Mouse (Mus musculus) layer of hippocampus, adult 18-20 months (tissue): Measurements from ENCODE around the gene Sh3bgrl2. TPM values are rescaled to one million over a fixed set of nuclear protein-coding genes. Genes with fewer than 3 reads are reported as not detected.
A peak's percentile ranks its signal among the peaks of the same experiment; 100 is the strongest.
"Not testable (repeated sequence)": the region's sequence is repeated elsewhere in the genome, so short reads cannot be mapped to it uniquely, and the experiment has no call there.

Experiments used
- DNase-seq, 2 experiments: peaks; one replicate each; pipeline ENCODE4 v3.0.0; 2022; ENCODE audit warnings: low spot score in 2 of 2
- long read RNA-seq: library from polyadenylated mRNA; stranded (forward); transcript quantifications from one replicate; pipeline ENCODE4 v2.0.0, GENCODE M21; 2021
- total RNA-seq, 2 experiments: library from RNA; stranded (reverse); gene quantifications; 2 replicates each; pipeline ENCODE4 v1.2.3; 2021

Gene Sh3bgrl2
- total RNA-seq: 10 to 100 TPM; 28.9 to 33.1 TPM
- long read RNA-seq, full-length matches to known transcripts: 37 of 45 reads
- long read RNA-seq, partial matches to known transcripts: 2 of 45 reads
- long read RNA-seq, other reads (novel, unspliced or antisense): 6 of 45 reads

DNA sequence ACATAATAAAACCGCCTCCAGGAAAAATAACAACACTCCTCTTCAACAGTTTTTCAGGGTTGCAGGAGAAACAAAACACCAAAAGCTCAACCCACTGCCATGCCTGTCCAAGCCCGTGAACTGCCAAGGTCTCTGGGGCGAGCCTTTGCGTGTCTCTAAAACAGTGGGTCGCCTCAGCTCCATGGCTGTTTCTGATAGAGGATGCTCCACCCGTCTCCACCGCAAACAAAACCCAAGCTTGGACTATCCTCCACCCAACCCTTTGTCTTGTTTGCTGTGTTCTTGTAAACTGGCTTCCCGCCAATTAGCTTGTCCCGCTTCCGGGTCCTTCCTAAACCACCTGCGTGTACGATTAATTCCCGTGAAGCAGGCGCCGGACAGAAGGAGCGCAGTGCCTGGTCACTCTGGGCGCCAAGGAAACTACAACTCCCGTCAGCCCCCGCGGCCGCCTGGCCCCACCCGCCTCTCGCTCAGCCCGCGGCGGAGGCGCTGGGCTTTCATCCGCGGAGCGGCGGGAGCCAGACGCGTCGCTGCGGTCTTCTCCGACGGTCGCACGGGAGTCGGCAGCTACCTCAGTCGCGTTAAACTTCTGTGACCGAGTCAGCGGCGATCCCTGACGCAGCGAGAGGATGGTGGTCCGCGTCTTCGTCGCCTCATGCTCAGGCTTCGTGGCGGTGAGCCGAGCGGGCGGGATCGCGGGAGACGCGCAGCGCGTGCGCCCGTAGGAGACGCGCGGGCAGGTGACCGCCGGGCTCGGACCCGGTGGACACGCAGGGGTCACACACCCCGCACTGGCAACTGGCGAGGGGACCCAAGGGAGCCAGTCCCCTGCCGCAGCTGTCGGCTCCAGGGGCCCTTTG is at the start of gene Sh3bgrl2:
Gene Sh3bgrl2 (plus strand): TSS at position 498 of the 860 bp plus-strand sequence.
- peak; percentile 80 to 87 for DNase-seq

DNA sequence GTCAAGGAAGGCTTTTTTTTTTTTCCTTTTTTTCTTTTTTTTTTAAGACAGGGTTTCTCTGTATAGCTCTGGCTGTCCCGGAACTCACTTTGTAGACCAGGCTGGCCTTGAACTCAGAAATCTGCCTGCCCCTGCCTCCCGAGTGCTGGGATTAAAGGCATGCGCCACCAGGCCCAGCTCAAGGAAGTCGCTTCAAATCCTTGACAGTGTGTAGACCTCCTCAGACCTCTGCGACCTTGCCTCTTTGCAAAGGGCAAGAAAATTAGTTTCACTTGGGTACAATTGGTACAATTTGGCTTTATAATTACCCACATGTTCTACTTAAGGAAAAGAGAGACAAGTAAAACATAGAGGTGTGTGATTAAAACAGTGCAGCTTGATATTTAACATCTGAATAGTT is 29.0 kb upstream of the Sh3bgrl2 start:
- not testable (repeated sequence) for DNase-seq

DNA sequence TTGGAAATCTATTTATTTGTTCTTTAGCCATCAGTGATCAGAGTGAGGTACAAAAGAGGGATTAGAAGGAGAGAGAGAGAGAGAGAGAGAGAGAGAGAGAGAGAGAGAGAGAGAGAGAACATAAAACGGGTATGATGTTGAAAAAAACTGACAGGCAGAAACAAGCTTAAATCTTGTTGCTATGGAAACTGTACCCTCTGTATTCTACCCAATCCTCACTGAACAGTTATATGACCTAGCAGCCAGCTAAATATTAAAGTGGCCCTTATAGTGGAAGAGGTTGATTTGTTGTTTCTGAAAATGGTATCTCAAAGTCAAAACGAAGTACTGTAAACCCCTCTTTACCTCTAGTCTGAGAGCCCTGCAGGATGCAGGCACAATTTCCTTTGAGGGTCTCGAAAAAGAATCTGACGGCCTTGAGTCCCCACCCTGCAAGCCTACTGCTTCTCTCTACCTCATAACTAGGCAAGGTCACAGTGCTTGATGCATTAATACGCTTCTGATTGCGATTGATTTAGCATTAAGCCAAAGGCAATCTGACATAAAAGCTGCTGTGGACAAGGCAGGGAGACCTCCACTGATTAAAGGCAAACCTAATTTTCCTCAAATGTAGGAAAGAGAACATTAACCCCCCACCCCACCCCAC is 28.5 kb upstream of the Sh3bgrl2 start:
- DNase-seq: no peak

DNA sequence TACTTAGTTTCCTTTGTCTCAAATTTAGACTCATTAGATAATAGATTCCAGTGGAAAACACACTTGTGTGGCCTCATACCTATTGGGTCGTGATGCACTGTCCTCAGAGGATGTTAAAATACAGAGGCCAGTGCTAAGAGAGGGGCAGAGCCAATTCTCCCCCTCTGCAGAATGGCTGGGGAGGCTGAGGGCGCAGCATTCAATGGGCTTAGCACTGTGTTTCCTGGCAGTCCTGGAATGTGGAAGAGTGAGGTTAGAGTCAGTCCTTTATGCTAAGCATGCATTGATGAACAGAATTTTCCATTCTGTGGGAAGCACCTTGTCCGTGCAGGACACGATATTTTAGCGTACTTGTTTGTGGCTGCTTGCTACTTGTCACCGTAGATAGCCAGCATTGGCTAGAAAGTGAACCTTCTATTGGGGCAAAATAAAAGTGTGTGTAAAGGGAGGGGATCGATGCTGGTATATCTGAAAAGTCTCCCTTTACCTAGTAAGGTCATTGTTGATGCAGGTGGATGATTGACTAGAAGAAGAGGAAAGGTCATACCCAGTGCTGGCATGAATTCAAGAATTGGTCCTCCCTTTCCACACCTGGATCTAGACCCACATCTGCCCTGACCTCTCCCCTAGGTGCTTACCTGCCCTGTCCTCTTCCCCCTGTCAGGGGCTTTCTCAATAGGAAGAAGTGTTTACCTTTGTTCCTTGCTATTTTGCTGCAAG is 20.6 kb upstream of the Sh3bgrl2 start:
- DNase-seq: no peak

DNA sequence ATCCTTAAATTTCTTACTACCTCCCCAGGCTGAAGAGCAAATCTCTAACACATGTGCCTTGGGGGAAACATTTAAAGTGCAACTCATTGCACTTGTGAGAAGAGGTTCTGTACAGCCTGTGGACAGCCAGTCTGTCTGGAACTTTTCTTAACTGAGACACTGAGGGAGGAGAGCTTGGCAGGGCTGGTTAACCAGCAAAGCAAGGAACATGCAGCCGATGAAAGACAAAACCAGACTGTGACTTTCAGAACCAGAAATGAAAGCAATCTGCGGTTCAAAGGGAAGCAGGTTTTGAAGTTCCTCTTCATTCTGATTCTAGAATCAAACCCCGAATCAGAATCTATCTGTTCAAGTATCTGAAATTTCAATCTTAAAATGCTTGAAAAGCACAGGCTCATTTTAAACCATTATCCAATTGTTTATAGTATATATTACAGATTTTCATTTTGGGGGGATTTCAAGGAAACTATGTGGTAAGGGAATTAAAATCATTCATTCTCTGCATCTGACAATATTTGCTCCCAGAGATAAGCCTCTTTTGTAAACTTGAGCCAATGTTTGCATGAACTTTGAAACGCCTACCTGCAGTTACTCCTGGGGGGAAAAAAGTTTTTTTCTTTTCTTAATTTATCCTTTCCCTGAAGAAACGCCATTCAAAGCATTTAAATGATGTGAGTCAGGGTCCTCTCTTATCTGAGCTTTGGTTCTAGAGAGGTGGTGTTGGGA is 14.9 kb upstream of the Sh3bgrl2 start:
- DNase-seq: no peak

DNA sequence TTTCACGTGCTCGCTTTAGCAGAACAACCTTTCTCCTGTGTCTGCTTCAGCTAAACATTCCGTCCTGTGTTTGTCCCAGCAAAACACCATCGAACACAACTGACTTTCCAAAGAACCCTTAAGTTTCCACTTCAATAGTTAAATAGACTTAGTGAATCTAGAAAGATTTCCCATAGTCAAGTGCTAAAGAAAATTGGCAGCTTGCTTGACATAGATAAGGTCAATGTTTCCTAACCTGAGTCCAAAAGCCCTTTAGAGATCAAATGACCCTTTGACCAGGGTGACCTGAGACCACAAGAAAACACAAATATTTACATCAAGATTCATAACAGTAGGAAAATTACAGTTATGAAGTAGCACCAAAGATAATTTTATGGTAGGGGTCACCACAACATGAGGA is 11.2 kb upstream of the Sh3bgrl2 start:
- DNase-seq: no peak

DNA sequence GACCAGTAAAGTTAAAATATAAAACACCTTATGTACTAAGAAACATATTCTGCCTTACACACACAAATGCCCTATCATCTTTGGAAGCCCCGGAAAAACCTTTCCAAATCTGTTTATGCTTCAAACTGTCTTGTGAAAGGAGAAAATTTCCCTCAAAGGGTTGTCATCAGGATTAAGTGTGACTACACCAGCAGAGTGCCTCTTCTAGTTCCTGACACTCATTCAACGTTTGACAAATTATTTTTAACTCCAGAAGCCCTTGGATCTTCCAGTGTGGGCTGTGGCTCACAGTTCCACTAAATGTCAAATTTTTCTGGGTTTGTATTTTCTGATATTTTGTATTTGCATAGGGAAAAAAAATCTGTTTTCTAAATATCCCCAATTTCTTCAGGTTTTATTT is 10.6 kb upstream of the Sh3bgrl2 start:
- peak in 1 of 2 experiments; percentile 16 for DNase-seq

DNA sequence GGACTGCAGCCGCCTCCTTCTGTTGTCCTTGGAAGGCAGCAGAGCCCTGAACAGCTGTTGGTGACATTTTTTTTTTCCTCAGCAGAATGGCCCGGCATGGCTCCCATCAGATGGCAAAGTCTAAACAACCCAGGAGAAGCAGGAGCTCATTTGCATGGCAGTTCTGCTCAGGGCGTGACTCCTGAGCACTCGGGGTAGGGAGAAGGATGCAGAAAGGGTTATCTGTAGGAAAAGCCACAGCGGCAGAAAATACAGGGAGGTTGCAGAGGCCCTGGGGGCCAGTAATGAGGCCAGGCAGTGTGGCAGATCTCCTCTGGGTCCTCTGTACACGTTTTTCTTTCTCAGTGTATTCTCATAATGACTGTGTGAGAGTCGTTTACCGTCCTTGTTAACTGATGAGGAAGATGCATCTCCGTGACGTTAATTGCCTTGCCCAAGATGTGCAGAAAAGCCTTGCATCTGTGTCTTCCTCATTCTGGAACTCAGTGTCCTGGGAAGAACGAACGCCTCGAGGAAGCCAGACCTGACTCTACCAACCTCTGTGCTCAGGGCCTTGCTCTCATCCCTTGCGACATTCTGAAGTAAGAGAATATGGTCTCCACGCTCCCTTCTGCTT is 10.1 kb upstream of the Sh3bgrl2 start:
- peak in 1 of 2 experiments; percentile 37 for DNase-seq

DNA sequence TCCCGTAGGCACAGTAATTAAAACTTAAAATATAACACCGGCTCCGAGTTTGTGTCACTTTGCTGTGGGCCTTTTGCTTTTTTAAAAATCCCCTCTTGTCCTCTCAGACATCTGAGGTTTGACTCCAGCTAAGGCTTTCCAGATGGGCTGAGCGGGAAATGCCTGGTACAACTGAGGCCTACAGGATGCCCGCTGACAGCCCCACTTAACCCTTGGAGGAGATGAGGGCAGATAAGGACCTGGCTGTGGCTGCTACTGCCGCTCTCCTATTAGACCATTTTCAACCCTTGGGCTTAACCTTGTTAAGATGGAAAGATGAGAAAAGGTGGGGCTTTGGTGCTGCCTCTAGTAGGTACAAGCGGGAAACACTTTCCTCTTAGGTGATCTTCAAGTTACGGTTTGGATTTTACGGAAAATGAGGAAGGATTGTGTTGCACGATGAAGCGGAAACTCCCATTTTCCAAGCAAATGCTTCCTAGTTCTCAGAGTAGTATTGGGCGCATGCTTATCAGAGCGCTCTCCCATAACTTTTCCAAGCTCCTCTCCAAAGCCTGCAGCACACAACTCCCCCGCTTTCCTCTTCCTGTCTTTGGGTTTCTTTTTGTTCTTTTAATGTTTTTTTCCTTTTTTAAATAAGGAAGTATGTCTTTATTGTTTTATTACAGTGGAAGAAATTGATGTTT is 8.2 kb upstream of the Sh3bgrl2 start:
- no peak for DNase-seq

DNA sequence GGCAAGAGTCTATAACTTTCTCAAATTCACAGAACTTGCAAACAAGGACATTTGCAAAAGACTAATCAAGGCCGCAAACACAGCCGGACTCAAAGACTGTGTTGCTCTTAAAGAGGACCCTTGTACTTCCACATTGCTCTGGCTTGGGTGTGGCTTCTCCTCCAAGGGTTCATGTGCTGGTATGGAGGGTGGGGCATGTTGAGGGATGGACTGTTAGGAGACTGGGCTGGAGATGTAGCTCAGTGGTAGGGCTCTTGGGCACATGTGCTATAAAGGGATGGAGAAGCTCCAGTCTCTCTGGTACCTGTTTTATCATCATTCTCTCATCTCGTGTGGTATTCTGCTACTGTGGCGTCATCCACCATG is 7.7 kb upstream of the Sh3bgrl2 start:
- DNase-seq: no peak

DNA sequence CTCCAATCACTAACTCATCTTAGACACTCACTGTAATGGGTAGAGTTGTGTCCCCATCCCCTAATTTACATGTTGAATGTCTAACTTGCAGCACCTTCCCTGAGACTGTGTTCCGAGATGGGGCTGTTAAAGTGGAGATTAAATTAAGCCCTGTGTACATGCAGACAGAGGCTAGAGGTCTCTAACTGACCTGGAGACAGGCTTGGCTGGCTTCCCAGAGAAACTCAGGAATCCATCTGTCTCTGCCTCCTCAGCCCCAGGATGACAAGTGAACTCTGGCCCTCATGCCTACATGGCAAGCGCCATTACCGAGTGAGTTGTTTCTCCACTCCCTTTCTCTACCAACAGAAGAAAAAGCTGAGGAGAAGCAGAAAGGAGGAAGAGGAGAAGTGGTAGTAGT is 7.2 kb upstream of the Sh3bgrl2 start:
- no peak for DNase-seq

DNA sequence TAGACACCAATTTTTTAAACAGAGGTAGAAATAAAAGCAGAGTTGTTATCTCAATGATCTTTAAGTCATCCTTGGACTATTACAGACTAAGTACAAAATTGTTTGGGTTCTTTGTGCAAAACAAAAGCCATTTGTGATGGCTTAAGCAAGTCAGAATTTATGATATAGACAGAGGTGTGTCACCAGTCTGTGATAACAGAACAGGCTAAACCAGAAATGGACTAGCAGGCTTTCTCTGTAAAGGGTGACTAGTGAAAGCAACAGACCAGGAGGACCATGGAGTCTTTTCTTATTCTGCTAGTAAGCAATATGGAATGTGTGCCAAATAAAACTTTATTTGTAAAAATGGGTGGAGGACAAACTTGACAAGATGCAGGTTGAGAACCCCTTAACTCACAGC is 2.9 kb upstream of the Sh3bgrl2 start:
- DNase-seq: no peak

DNA sequence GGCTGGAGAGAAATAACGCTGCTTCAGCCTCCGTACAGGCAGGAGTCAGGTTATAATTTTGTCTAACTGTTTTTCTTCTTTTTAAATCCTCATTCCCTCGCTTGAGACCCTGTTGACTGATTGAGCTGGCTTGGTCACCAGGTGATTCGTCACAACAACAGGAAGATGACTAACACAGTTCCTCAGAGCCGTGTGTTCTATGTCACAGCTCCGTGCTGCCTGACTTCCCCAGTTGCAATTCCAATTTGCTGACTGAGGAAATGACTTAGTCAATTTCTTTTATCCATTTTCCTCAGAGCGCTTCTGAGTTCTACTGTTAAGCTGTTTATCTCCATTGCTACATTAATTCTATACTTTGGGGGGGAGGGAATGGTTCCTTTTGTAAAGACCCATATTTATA is 1.8 kb upstream of the Sh3bgrl2 start:
- no peak for DNase-seq

DNA sequence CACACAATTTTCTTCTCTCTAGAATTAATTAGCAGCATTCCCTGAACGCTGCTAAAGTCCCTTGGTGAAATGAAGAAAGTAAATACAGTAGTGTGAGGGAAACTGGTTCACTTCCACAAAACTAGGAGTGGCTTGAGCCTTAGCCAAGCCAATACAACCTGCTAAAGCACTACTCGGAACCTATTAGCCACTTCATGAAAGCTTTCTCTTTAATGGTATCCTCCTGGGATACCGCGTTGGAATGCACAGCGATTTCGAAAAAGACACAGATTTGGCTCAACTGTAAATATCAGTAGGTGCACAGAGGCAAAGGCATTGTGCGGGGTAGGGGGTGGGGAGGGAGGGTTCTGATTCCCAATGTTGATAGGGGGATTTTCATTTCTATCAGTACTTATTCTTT is 898 bp upstream of the Sh3bgrl2 start:
- DNase-seq: no peak

DNA sequence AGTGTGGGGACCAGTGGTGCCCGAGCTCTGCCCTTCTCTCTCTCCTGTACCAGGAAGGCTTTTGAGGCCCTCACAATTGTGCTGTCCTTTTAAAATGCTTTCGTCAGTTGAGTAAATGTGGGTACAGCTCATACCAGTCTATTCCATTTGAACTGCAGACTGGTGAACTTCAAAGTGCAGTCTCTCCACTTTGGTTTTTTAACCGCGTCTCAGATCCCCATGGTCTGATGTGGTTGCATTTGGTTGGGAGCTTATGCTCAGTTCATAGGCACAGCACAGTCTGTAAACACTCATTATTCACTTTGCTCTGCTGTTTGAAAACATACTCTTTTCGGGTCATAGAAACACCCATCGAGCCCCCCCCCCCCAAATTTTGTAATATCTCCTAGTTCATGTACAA is 1.7 kb downstream of the Sh3bgrl2 start:
- DNase-seq: no peak

DNA sequence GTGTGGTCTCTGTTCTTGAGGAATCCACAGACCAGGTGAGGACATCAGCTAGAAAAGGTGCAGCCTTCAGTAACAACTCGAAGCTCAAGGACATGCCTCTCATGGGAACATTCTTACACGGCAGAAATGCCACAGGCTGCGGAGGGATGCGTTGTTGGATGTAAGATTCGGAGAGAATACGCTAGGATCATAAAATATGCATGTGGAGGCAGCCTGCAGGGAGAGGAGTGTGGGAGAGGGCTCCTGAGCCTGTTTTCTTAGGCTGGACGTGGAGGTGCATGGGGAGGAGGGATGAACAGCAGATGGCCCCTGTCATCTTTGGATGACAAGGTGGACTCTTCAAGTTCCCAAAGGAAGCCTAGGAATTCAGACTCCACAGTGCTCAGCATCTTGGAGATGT is 3.0 kb downstream of the Sh3bgrl2 start:
- DNase-seq: peak in 1 of 2 experiments; percentile 23

DNA sequence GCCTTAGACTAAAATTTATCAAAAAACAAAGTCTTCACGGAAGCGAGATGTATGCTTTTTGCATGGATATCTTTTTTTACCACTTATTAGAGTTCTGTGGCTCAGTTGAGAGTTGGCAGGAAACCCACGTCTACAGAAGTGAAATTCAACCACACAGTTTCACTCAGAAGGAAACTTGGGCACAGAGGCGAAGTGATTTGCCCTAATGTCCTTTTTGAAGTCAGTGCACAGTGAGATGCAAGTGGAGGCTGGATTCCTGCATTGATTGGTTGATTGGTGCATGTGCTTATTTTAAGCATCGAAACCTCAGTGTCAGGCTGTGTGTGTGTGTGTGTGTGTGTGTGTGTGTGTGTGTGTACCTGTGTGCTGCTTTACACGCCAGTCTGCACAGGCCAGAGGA is 3.5 kb downstream of the Sh3bgrl2 start:
- DNase-seq: no peak

DNA sequence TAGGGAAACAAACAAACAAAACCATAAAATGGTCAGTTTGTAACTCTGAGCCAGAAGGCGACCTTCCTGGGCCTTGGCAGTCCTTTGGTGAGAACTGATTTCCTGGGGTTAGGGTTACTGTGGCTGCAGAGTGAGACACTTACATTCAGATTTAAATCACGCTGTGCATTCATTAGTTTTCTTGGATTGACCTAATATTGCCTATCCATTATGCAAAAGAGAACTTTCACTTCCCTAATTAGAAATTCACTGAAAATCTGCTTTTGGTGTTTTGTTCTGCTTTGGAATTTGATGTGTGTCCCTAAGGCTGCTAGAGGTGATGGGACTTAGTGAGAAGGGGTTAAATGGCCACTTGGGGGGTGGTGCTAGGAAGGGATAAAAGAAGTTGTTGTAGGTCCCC is 7.5 kb downstream of the Sh3bgrl2 start:
- no peak for DNase-seq

DNA sequence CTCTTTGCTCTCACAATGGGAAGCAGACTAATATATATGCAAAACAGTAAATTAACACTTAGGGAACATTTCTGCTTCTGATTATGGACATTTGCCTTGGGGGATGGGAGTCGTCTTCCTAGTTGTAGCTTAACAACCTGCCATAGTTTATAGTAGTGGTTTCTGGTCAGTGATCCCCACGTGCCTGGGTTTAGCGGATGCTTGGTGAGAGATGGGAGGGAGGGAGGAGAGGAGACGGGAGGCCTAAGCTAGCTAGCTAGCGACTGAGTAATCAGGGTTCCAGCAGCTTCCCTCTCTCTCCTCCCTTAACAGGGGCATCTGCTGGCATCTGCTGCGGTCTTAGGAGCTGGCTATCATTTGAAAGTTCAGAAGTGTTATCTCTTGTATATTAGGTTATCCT is 8.1 kb downstream of the Sh3bgrl2 start:
- no peak for DNase-seq
